Mouse (Mus musculus): ENCODE measurements around the gene Snd1. TPM values are rescaled to one million over a fixed set of nuclear protein-coding genes. Genes with fewer than 3 reads are reported as not detected.
A peak's percentile ranks its signal among the peaks of the same experiment; 100 is the strongest.

The Snd1 gene
- polyA plus RNA-seq, 1 experiment from 2014 or later: 143 TPM

- Histone ChIP-seq H3K4me3 (no peak overlapping the region), H3K27me3 (no peaks in the 10 kb centered on the region), H3K9ac (no peak overlapping the region), H3K27ac (no peak overlapping the region), H3K36me3 (no peaks in the 10 kb centered on the region), H3K9me3 (no peaks in the 10 kb centered on the region), H3K4me2 (replicated peaks) (no peak overlapping the region), H3K4me1 (no peaks in the 10 kb centered on the region)
- 16% methylated on average over 6 of the region's 6 CpGs for WGBS
- no peak for ATAC-seq (ENCODE audit: low FRiP score, low read depth)
Observed at GRCm38 (mm10) chr6:28464630-28465029, 10.3 kb upstream of the Snd1 start.

- H3K27ac ChIP-seq: no peak overlapping the region
- no peak for ATAC-seq (ENCODE audit: low FRiP score, low read depth)
- H3K9me3 ChIP-seq: no peaks in the 10 kb centered on the region
- H3K27me3 ChIP-seq: no peaks in the 10 kb centered on the region
- H3K9ac ChIP-seq: no peak overlapping the region
- no peak overlapping the region for H3K4me2 ChIP-seq (replicated peaks)
- H3K36me3 ChIP-seq: no peaks in the 10 kb centered on the region
- no peaks in the 10 kb centered on the region for H3K4me1 ChIP-seq
- H3K4me3 ChIP-seq: no peak overlapping the region
- 70% methylated on average over 4 of the region's 4 CpGs for WGBS
Observed at GRCm38 (mm10) chr6:28470017-28470602, 4.8 kb upstream of the Snd1 start.

- Histone ChIP-seq H3K27me3 (no peaks in the 10 kb centered on the region), H3K4me2 (replicated peaks) (no peak overlapping the region), H3K36me3 (no peaks in the 10 kb centered on the region), H3K9ac (no peak overlapping the region), H3K4me1 (no peaks in the 10 kb centered on the region), H3K4me3 (no peak overlapping the region), H3K9me3 (no peaks in the 10 kb centered on the region), H3K27ac (no peak overlapping the region)
- WGBS: 80% methylated on average over 5 of the region's 5 CpGs
- ATAC-seq (ENCODE audit: low FRiP score, low read depth): no peak
Observed at GRCm38 (mm10) chr6:28470621-28471020, 4.3 kb upstream of the Snd1 start.

GRCm38 (mm10) chr6:28471284-28472035 lies 3.5 kb upstream of the Snd1 start:
- Histone ChIP-seq H3K4me3 (no peak overlapping the region), H3K36me3 (no peaks in the 10 kb centered on the region), H3K27ac (no peak overlapping the region), H3K27me3 (no peaks in the 10 kb centered on the region), H3K4me2 (replicated peaks) (no peak overlapping the region), H3K9ac (no peak overlapping the region), H3K4me1 (no peaks in the 10 kb centered on the region), H3K9me3 (no peaks in the 10 kb centered on the region)
- no peak for ATAC-seq (ENCODE audit: low FRiP score, low read depth)
- 83% methylated on average over 9 of the region's 9 CpGs for WGBS

GRCm38 (mm10) chr6:28474211-28474610 lies 728 bp upstream of the Snd1 start:
- 78% methylated on average over 4 of the region's 4 CpGs for WGBS
- H3K27me3 ChIP-seq: no peaks in the 10 kb centered on the region

GRCm38 (mm10) chr6:28479865-28480751 lies 5.2 kb downstream of the Snd1 start:
- H3K9ac ChIP-seq: peak overlapping the region; percentile 89
- under 1% methylated on average over 68 of the region's 68 CpGs for WGBS
- ATAC-seq (ENCODE audit: low FRiP score, low read depth): peak; percentile 99
- peak overlapping the region; percentile 95 for H3K4me3 ChIP-seq
- H3K27ac ChIP-seq: peak overlapping the region; percentile 80; the same call in 1 of the 2 replicates
- H3K27me3 ChIP-seq: no peaks in the 10 kb centered on the region
- peaks cover 7% of the 10 kb centered on the region for H3K36me3 ChIP-seq
- peaks cover 43% of the 10 kb centered on the region for H3K4me1 ChIP-seq
- peak overlapping the region; percentile 72 for H3K4me2 ChIP-seq (replicated peaks)
- H3K9me3 ChIP-seq: no peaks in the 10 kb centered on the region

More at GRCm38 (mm10) chr6:28474211-28474610, 728 bp upstream of the Snd1 start:
- Histone ChIP-seq H3K9me3 (no peaks in the 10 kb centered on the region), H3K9ac (no peak overlapping the region), H3K4me3 (no peak overlapping the region), H3K4me2 (replicated peaks) (no peak overlapping the region), H3K36me3 (no peaks in the 10 kb centered on the region), H3K27ac (no peak overlapping the region), H3K4me1 (peaks cover 4% of the 10 kb centered on the region; the same call in 1 of the 2 replicates)
- ATAC-seq (ENCODE audit: low FRiP score, low read depth): no peak

GRCm38 (mm10) chr6:28480752-28481492 lies 6.0 kb downstream of the Snd1 start:
- no peaks in the 10 kb centered on the region for H3K9me3 ChIP-seq
- no peak for ATAC-seq (ENCODE audit: low FRiP score, low read depth)
- H3K27me3 ChIP-seq: no peaks in the 10 kb centered on the region
- H3K4me1 ChIP-seq: peaks cover 51% of the 10 kb centered on the region
- H3K9ac ChIP-seq: peak overlapping the region; percentile 89
- peak overlapping the region; percentile 95 for H3K4me3 ChIP-seq
- peak overlapping the region; percentile 72 for H3K4me2 ChIP-seq (replicated peaks)
- WGBS: 4% methylated on average over 21 of the region's 21 CpGs
- peak overlapping the region; percentile 80; the same call in 1 of the 2 replicates for H3K27ac ChIP-seq
- H3K36me3 ChIP-seq: peaks cover 7% of the 10 kb centered on the region

- H3K4me3 ChIP-seq: peak overlapping the region; percentile 95
- H3K36me3 ChIP-seq: peaks cover 9% of the 10 kb centered on the region
- H3K9ac ChIP-seq: peak overlapping the region; percentile 52; the same call in 1 of the 2 replicates
- H3K27me3 ChIP-seq: no peaks in the 10 kb centered on the region
- peak overlapping the region; percentile 72 for H3K4me2 ChIP-seq (replicated peaks)
- H3K9me3 ChIP-seq: no peaks in the 10 kb centered on the region
- no peak overlapping the region for H3K27ac ChIP-seq
- H3K4me1 ChIP-seq: peaks cover 58% of the 10 kb centered on the region
- WGBS: 76% methylated on average over 4 of the region's 4 CpGs
- ATAC-seq (ENCODE audit: low FRiP score, low read depth): no peak
Observed at GRCm38 (mm10) chr6:28482711-28483315, 7.9 kb downstream of the Snd1 start.

GRCm38 (mm10) chr6:28486008-28486407 lies 11.1 kb downstream of the Snd1 start:
- no peaks in the 10 kb centered on the region for H3K9me3 ChIP-seq
- 95% methylated on average over 2 of the region's 2 CpGs for WGBS
- no peak overlapping the region for H3K27ac ChIP-seq
- H3K9ac ChIP-seq: no peak overlapping the region
- peaks cover 61% of the 10 kb centered on the region for H3K4me1 ChIP-seq
- ATAC-seq (ENCODE audit: low FRiP score, low read depth): no peak
- H3K27me3 ChIP-seq: no peaks in the 10 kb centered on the region
- peaks cover 26% of the 10 kb centered on the region for H3K36me3 ChIP-seq
- no peak overlapping the region for H3K4me3 ChIP-seq
- H3K4me2 ChIP-seq (replicated peaks): no peak overlapping the region

- Histone ChIP-seq H3K4me3 (no peak overlapping the region), H3K36me3 (peaks cover 29% of the 10 kb centered on the region), H3K9ac (no peak overlapping the region), H3K27ac (no peak overlapping the region), H3K9me3 (no peaks in the 10 kb centered on the region), H3K4me2 (replicated peaks) (no peak overlapping the region), H3K27me3 (no peaks in the 10 kb centered on the region), H3K4me1 (peaks cover 61% of the 10 kb centered on the region)
- no peak for ATAC-seq (ENCODE audit: low FRiP score, low read depth)
- WGBS: 76% methylated on average over 2 of the region's 2 CpGs
Observed at GRCm38 (mm10) chr6:28486471-28486870, 11.5 kb downstream of the Snd1 start.

GRCm38 (mm10) chr6:28486905-28487304 lies 12.0 kb downstream of the Snd1 start:
- no peak overlapping the region for H3K4me2 ChIP-seq (replicated peaks)
- H3K4me1 ChIP-seq: peaks cover 58% of the 10 kb centered on the region
- no peak overlapping the region for H3K9ac ChIP-seq
- peaks cover 30% of the 10 kb centered on the region for H3K36me3 ChIP-seq
- H3K27ac ChIP-seq: no peak overlapping the region
- no peaks in the 10 kb centered on the region for H3K9me3 ChIP-seq
- no peaks in the 10 kb centered on the region for H3K27me3 ChIP-seq
- no peak for ATAC-seq (ENCODE audit: low FRiP score, low read depth)
- no peak overlapping the region for H3K4me3 ChIP-seq
- 87% methylated on average over 6 of the region's 7 CpGs for WGBS
